Mouse (Mus musculus): ENCODE measurements around the gene Tes.
"Not testable (repeated sequence)": the region's sequence is repeated elsewhere in the genome, so short reads cannot be mapped to it uniquely, and the experiment has no call there.

Gene Tes

GRCm38 (mm10) chr6:17064936-17065790 is at the start of gene Tes:
Gene Tes (plus strand): TSS chr6:17065149.
- peak; percentile 85 for DNase-seq

GRCm38 (mm10) chr6:17025886-17026285 is 39.1 kb upstream of the Tes start:
- no peak for DNase-seq

- peak; percentile 45 for DNase-seq
These were observed 37.4 kb upstream of the Tes start for GRCm38 (mm10) chr6:17027572-17027971.

GRCm38 (mm10) chr6:17028809-17029208 is 36.1 kb upstream of the Tes start:
- DNase-seq: no peak

GRCm38 (mm10) chr6:17032231-17032728 is 32.7 kb upstream of the Tes start:
- DNase-seq: no peak

- DNase-seq: no peak
These were observed 30.9 kb upstream of the Tes start for GRCm38 (mm10) chr6:17034095-17034494.

- no peak for DNase-seq
These were observed 29.7 kb upstream of the Tes start for GRCm38 (mm10) chr6:17035228-17035627.

GRCm38 (mm10) chr6:17051432-17052025 is 13.4 kb upstream of the Tes start:
- no peak for DNase-seq

- no peak for DNase-seq
These were observed 11.8 kb upstream of the Tes start for GRCm38 (mm10) chr6:17053028-17053660.

- no peak for DNase-seq
These were observed 10.2 kb upstream of the Tes start for GRCm38 (mm10) chr6:17054781-17055180.

GRCm38 (mm10) chr6:17055659-17056058 is 9.3 kb upstream of the Tes start:
- no peak for DNase-seq

- no peak for DNase-seq
These were observed 5.4 kb upstream of the Tes start for GRCm38 (mm10) chr6:17059501-17059900.

- DNase-seq: no peak
These were observed 4.8 kb upstream of the Tes start for GRCm38 (mm10) chr6:17060154-17060553.

- not testable (repeated sequence) for DNase-seq
These were observed 3.1 kb upstream of the Tes start for GRCm38 (mm10) chr6:17061826-17062225.

- DNase-seq: no peak
These were observed 2.6 kb upstream of the Tes start for GRCm38 (mm10) chr6:17062366-17062765.

- peak; percentile 23 for DNase-seq
These were observed 831 bp downstream of the Tes start for GRCm38 (mm10) chr6:17065791-17066169.

GRCm38 (mm10) chr6:17066211-17066940 is 1.4 kb downstream of the Tes start:
- DNase-seq: no peak

- no peak for DNase-seq
These were observed 7.0 kb downstream of the Tes start for GRCm38 (mm10) chr6:17071899-17072298.

- no peak for DNase-seq
These were observed 7.4 kb downstream of the Tes start for GRCm38 (mm10) chr6:17072338-17072737.

GRCm38 (mm10) chr6:17072763-17073484 is 8.0 kb downstream of the Tes start:
- no peak for DNase-seq

GRCm38 (mm10) chr6:17077270-17077669 is 12.3 kb downstream of the Tes start:
- no peak for DNase-seq

GRCm38 (mm10) chr6:17077720-17078119 is 12.8 kb downstream of the Tes start:
- DNase-seq: peak; percentile 41

Measured in lung, postnatal 14 days (tissue).